16 mouse cellular contexts compared by ENCODE assay signal in genomic region chr10:95595852-95596639, GRCm38 (mm10). TPM values are rescaled to one million over a fixed set of nuclear protein-coding genes. Genes with fewer than 3 reads are reported as not detected.
DNase-seq lines count a peak whose midpoint lies in the region; ATAC-seq and TF ChIP-seq lines count a peak whose summit lies in the region.
"Had no signal": no experiment of that assay in that cellular context is flagged by ENCODE, and none has a peak within 500 bp of the region (broad histone marks: within the 10 kb centered on the region; RNA-seq: fewer than 3 reads in every experiment).

No protein-coding gene starts in this region.

- no peaks in the 10 kb centered on the region for H3K27me3 ChIP-seq in heart, embryonic 10.5 days (ENCODE audit: insufficient read depth, poor library complexity, severe bottlenecking)
- no peaks in the 10 kb centered on the region for H3K27me3 ChIP-seq in testis, adult 2 months (ENCODE audit: control insufficient read depth, insufficient read depth, low read length)
- no peaks in the 10 kb centered on the region; the same call in 1 of the 2 replicates for H3K27me3 ChIP-seq in liver, embryonic 16.5 days (ENCODE audit: control insufficient read depth, insufficient read depth, low read depth, low read length)
- H3K27me3 ChIP-seq: hindbrain, embryonic 15.5 days; kidney, embryonic 15.5 days had no signal

- no peak for TF ChIP-seq POLR2A in testis, adult 2 months (IDR thresholded peaks at IDR 0.05; ENCODE audit: control insufficient read depth, low read depth, low read length)

- intact Hi-C loops in left cerebral cortex, adult 2 months (cut with DNase I) = no loop called here

- ATAC-seq in liver, embryonic 16.5 days (ENCODE audit: low read depth) = peak; percentile 23; the same call in 1 of the 2 replicates

- no peak for DNase-seq in heart, embryonic 10.5 days (ENCODE audit: low spot score)
- no peak for DNase-seq in heart, adult 18-20 months
- no peak for DNase-seq in testis, postnatal 14 days (ENCODE audit: low spot score)
- DNase-seq in yolk sac, embryonic 10.5 days (ENCODE audit: low spot score) = peak; percentile 74
- DNase-seq in left cerebral cortex, adult 2 months (ENCODE audit: extremely low spot score in 1 of 2, low spot score in 2 of 2) = no peak
- no peak for DNase-seq in right cerebral cortex, adult 18-20 months
- DNase-seq: B cell, adult 2 months; cerebellum, adult 9-11 months; thymus, postnatal 14 days had no signal

- no peak overlapping the region for H3K4me3 ChIP-seq in heart, embryonic 10.5 days
- H3K4me3 ChIP-seq in testis, adult 2 months (ENCODE audit: control insufficient read depth, low read depth, low read length) = peak overlapping the region; percentile 16; the same call in 1 of the 2 replicates
- H3K4me3 ChIP-seq in liver, embryonic 16.5 days (ENCODE audit: low read depth, low read length) = no peak overlapping the region
- no peak overlapping the region for H3K4me3 ChIP-seq in left cerebral cortex, adult 2 months
- H3K4me3 ChIP-seq: embryonic facial prominence, embryonic 13.5 days; hindbrain, embryonic 15.5 days; kidney, embryonic 15.5 days; layer of hippocampus, adult 2 months had no signal

- peaks cover 14% of the 10 kb centered on the region; the same call in 1 of the 2 replicates for H3K4me1 ChIP-seq in heart, embryonic 10.5 days
- peaks cover 13% of the 10 kb centered on the region for H3K4me1 ChIP-seq in testis, adult 2 months (ENCODE audit: control insufficient read depth, insufficient read depth, low read length)
- H3K4me1 ChIP-seq in liver, embryonic 16.5 days (ENCODE audit: control insufficient read depth, low read depth, low read length) = peaks cover 3% of the 10 kb centered on the region
- H3K4me1 ChIP-seq: hindbrain, embryonic 15.5 days; kidney, embryonic 15.5 days had no signal

- no peak overlapping the region for H3K4me2 ChIP-seq in liver, embryonic 16.5 days (ENCODE audit: low read depth, low read length)
- H3K4me2 ChIP-seq: embryonic facial prominence, embryonic 13.5 days; hindbrain, embryonic 15.5 days; kidney, embryonic 15.5 days had no signal

- WGBS in heart, embryonic 10.5 days = 23% methylated on average over 8 of the region's 8 CpGs
- WGBS in liver, embryonic 16.5 days (ENCODE audit: insufficient replicate concordance) = 49% methylated on average over 8 of the region's 8 CpGs

- no peak for TF ChIP-seq CTCF in testis, adult 2 months (IDR thresholded peaks at IDR 0.05; ENCODE audit: control insufficient read depth, insufficient read depth, insufficient replicate concordance, low read depth, low read length)
- TF ChIP-seq CTCF in left cerebral cortex, adult 2 months (IDR thresholded peaks at IDR 0.05) = no peak

- no peaks in the 10 kb centered on the region for H3K9me3 ChIP-seq in heart, embryonic 10.5 days
- no peaks in the 10 kb centered on the region for H3K9me3 ChIP-seq in liver, embryonic 16.5 days (replicated peaks; ENCODE audit: control insufficient read depth, low read length)
- H3K9me3 ChIP-seq: embryonic facial prominence, embryonic 13.5 days; hindbrain, embryonic 15.5 days; kidney, embryonic 15.5 days had no signal

- peak overlapping the region; percentile 43; the same call in 1 of the 2 replicates for H3K27ac ChIP-seq in heart, embryonic 10.5 days
- no peak overlapping the region for H3K27ac ChIP-seq in testis, adult 2 months (ENCODE audit: control insufficient read depth, insufficient read depth, low read depth, low read length)
- no peak overlapping the region for H3K27ac ChIP-seq in liver, embryonic 16.5 days (ENCODE audit: low read length)
- H3K27ac ChIP-seq in left cerebral cortex, adult 2 months = no peak overlapping the region
- H3K27ac ChIP-seq: embryonic facial prominence, embryonic 13.5 days; hindbrain, embryonic 15.5 days; kidney, embryonic 15.5 days; layer of hippocampus, adult 2 months; liver, embryonic 14.5 days had no signal

- no peak overlapping the region for H3K9ac ChIP-seq in liver, embryonic 16.5 days (ENCODE audit: low read depth, low read length)
- H3K9ac ChIP-seq: embryonic facial prominence, embryonic 13.5 days; hindbrain, embryonic 15.5 days; kidney, embryonic 15.5 days; liver, embryonic 14.5 days had no signal

- no peaks in the 10 kb centered on the region for H3K36me3 ChIP-seq in heart, embryonic 10.5 days
- H3K36me3 ChIP-seq in testis, adult 2 months (ENCODE audit: control insufficient read depth, insufficient read depth, low read length) = no peaks in the 10 kb centered on the region
- no peaks in the 10 kb centered on the region for H3K36me3 ChIP-seq in liver, embryonic 16.5 days (ENCODE audit: control insufficient read depth, insufficient read depth)
- H3K36me3 ChIP-seq: embryonic facial prominence, embryonic 13.5 days; hindbrain, embryonic 15.5 days; kidney, embryonic 15.5 days had no signal

RNA-seq across cellular contexts. Expression of gene Nudt4, which starts 32.1 kb away (rescaled TPM):
- 92.7 and 104 TPM in 2 replicates for polyA plus RNA-seq in heart, embryonic 10.5 days (2016; fragmentation: Nextera tagmentation; extraction: Ambion mirVana)
- total RNA-seq in heart, adult 18-20 months (2021) = 100 to 1,000 TPM; 308 to 356 TPM
- polyA plus RNA-seq in testis, adult 2 months (2012; rRNA removed) = 189 and 204 TPM in 2 replicates
- 76.2 and 79.2 TPM in 2 replicates for polyA plus RNA-seq in liver, embryonic 16.5 days (2015; fragmentation: Nextera tagmentation; extraction: Ambion mirVana)
- total RNA-seq in left cerebral cortex, adult 2 months (2021) = 100 to 1,000 TPM; 140 to 147 TPM
